Mouse (Mus musculus): ENCODE measurements around the gene Pltp.
A peak's percentile ranks its signal among the peaks of the same experiment; 100 is the strongest.

The Pltp gene

GRCm38 (mm10) chr2:164857101-164857821, at the start of gene Pltp:
Gene Pltp, minus strand, starts transcription at chr2:164857711.
- DNase-seq: peak; percentile 82

GRCm38 (mm10) chr2:164906071-164906470, 48.6 kb upstream of the Pltp start:
- DNase-seq: no peak

- no peak for DNase-seq
Observed at GRCm38 (mm10) chr2:164903496-164903895, 46.0 kb upstream of the Pltp start.

GRCm38 (mm10) chr2:164901380-164901779, 43.9 kb upstream of the Pltp start:
- no peak for DNase-seq

GRCm38 (mm10) chr2:164899723-164900459, 42.4 kb upstream of the Pltp start:
- no peak for DNase-seq

- DNase-seq: no peak
Observed at GRCm38 (mm10) chr2:164899034-164899433, 41.5 kb upstream of the Pltp start.

GRCm38 (mm10) chr2:164898008-164898407, 40.5 kb upstream of the Pltp start:
- DNase-seq: peak; percentile 37

- DNase-seq: no peak
Observed at GRCm38 (mm10) chr2:164895885-164896284, 38.4 kb upstream of the Pltp start.

- no peak for DNase-seq
Observed at GRCm38 (mm10) chr2:164894644-164895043, 37.1 kb upstream of the Pltp start.

- DNase-seq: no peak
Observed at GRCm38 (mm10) chr2:164894048-164894447, 36.5 kb upstream of the Pltp start.

- no peak for DNase-seq
Observed at GRCm38 (mm10) chr2:164892696-164893216, 35.2 kb upstream of the Pltp start.

GRCm38 (mm10) chr2:164891908-164892695, 34.6 kb upstream of the Pltp start:
- DNase-seq: no peak

- DNase-seq: no peak
Observed at GRCm38 (mm10) chr2:164891056-164891834, 33.7 kb upstream of the Pltp start.

GRCm38 (mm10) chr2:164890411-164891049, 33.0 kb upstream of the Pltp start:
- DNase-seq: no peak

- DNase-seq: no peak
Observed at GRCm38 (mm10) chr2:164889960-164890359, 32.4 kb upstream of the Pltp start.

GRCm38 (mm10) chr2:164888996-164889395, 31.5 kb upstream of the Pltp start:
- DNase-seq: no peak

GRCm38 (mm10) chr2:164886617-164887016, 29.1 kb upstream of the Pltp start:
- DNase-seq: no peak

- DNase-seq: peak; percentile 63
Observed at GRCm38 (mm10) chr2:164885788-164886187, 28.3 kb upstream of the Pltp start.

- no peak for DNase-seq
Observed at GRCm38 (mm10) chr2:164882619-164883018, 25.1 kb upstream of the Pltp start.

GRCm38 (mm10) chr2:164879568-164880277, 22.2 kb upstream of the Pltp start:
- DNase-seq: peak; percentile 96

- DNase-seq: peak; percentile 93
Observed at GRCm38 (mm10) chr2:164879228-164879567, 21.7 kb upstream of the Pltp start, which contains the start of gene Pcif1. Gene Pcif1, plus strand, starts transcription at chr2:164879304.

All from lung, postnatal 36 days (tissue).